Mouse (Mus musculus) WW6 (cell line): Measurements from ENCODE around the gene Dctn2.
"Not testable (repeated sequence)": the region's sequence is repeated elsewhere in the genome, so short reads cannot be mapped to it uniquely, and the experiment has no call there.

Source experiments
- DNase-seq: peaks from one replicate; pipeline ENCODE4 v3.0.0-alpha.2; 2013; ENCODE audit warnings: low read depth, low spot score

Gene Dctn2

GRCm38 (mm10) chr10:127312858-127313257 lies 46.7 kb downstream of the Dctn2 start:
- DNase-seq = no peak

GRCm38 (mm10) chr10:127313516-127313915 lies 47.3 kb downstream of the Dctn2 start:
- not testable (repeated sequence) for DNase-seq

GRCm38 (mm10) chr10:127314950-127315349 lies 48.8 kb downstream of the Dctn2 start:
- DNase-seq = not testable (repeated sequence)

- DNase-seq = no peak
These were observed 51.1 kb downstream of the Dctn2 start for GRCm38 (mm10) chr10:127317277-127317676.

- no peak for DNase-seq
These were observed 51.8 kb downstream of the Dctn2 start for GRCm38 (mm10) chr10:127318009-127318408.

- no peak for DNase-seq
These were observed 53.8 kb downstream of the Dctn2 start for GRCm38 (mm10) chr10:127319969-127320368.

GRCm38 (mm10) chr10:127321621-127322020 lies 55.5 kb downstream of the Dctn2 start, which contains the start of gene Arhgap9:
Arhgap9 (plus strand) TSS chr10:127321964.
- no peak for DNase-seq

GRCm38 (mm10) chr10:127322178-127322577 lies 56.0 kb downstream of the Dctn2 start:
- no peak for DNase-seq

GRCm38 (mm10) chr10:127322669-127323068 lies 56.5 kb downstream of the Dctn2 start:
- DNase-seq = no peak

- DNase-seq = no peak
These were observed 57.1 kb downstream of the Dctn2 start for GRCm38 (mm10) chr10:127323131-127323855.

GRCm38 (mm10) chr10:127324495-127324894 lies 58.3 kb downstream of the Dctn2 start:
- no peak for DNase-seq

- DNase-seq = no peak
These were observed 59.4 kb downstream of the Dctn2 start for GRCm38 (mm10) chr10:127325454-127326016.

- DNase-seq = no peak
These were observed 60.0 kb downstream of the Dctn2 start for GRCm38 (mm10) chr10:127326017-127326801.

GRCm38 (mm10) chr10:127326828-127327227 lies 60.7 kb downstream of the Dctn2 start:
- no peak for DNase-seq

GRCm38 (mm10) chr10:127327461-127328145 lies 61.4 kb downstream of the Dctn2 start:
- DNase-seq = no peak

- no peak for DNase-seq
These were observed 64.0 kb downstream of the Dctn2 start for GRCm38 (mm10) chr10:127330212-127330611.
